Mouse (Mus musculus) hindbrain, embryonic 12.5 days (tissue): ENCODE results near the gene Ifit2. TPM values are rescaled to one million over a fixed set of nuclear protein-coding genes. Genes with fewer than 3 reads are reported as not detected.
"Not testable (repeated sequence)": the region's sequence is repeated elsewhere in the genome, so short reads cannot be mapped to it uniquely, and the experiment has no call there.

Experiments used
- ATAC-seq: fragments of 200-750 bp; cut with Nextera tagmentation; 2 replicates; pipeline ENCODE4 v1.8.0; 2017; ENCODE audit warnings: moderate TSS enrichment; ENCODE audit not compliant: low FRiP score
- H3K27ac ChIP-seq: fragments of 300-500 bp; sonication (generic); 2 replicates; pipeline ENCODE4 v1.5.1; 2016; ENCODE audit warnings: mild to moderate bottlenecking
- H3K27me3 ChIP-seq: fragments of 300-500 bp; sonication (generic); 2 replicates; pipeline ENCODE4 v1.6.1; 2016; ENCODE audit warnings: mild to moderate bottlenecking
- H3K36me3 ChIP-seq: fragments of 300-500 bp; sonication (generic); 2 replicates; pipeline ENCODE4 v1.6.1; 2016; ENCODE audit warnings: mild to moderate bottlenecking
- H3K4me1 ChIP-seq: fragments of 300-500 bp; sonication (generic); 2 replicates; pipeline ENCODE4 v1.6.1; 2016
- H3K4me2 ChIP-seq: fragments of 300-500 bp; sonication (generic); replicated peaks from 2 replicates; pipeline ENCODE4 v1.6.1; 2016; ENCODE audit warnings: mild to moderate bottlenecking
- H3K4me3 ChIP-seq: fragments of 300-500 bp; sonication (generic); 2 replicates; pipeline ENCODE4 v1.5.1; 2016; ENCODE audit warnings: mild to moderate bottlenecking
- H3K9ac ChIP-seq: fragments of 300-500 bp; sonication (generic); 2 replicates; pipeline ENCODE4 v1.6.1; 2016; ENCODE audit warnings: mild to moderate bottlenecking, moderate library complexity
- H3K9me3 ChIP-seq: fragments of 300-500 bp; sonication (generic); replicated peaks from 2 replicates; pipeline ENCODE4 v1.6.1; 2016; ENCODE audit warnings: mild to moderate bottlenecking
- WGBS: fragments of 180-500 bp; shearing (Covaris S2); methylation state at CpG from one replicate; pipeline ENCODE4 v1.1.7; 2016; 5-methylcytosine and 5-hydroxymethylcytosine counted together
- polyA plus RNA-seq: library from polyadenylated mRNA; unstranded; fragments of >200 nt; fragmentation: Nextera tagmentation; extraction: Ambion mirVana; gene quantifications from 2 replicates; pipeline ENCODE4 v1.2.1, GENCODE M21; 2016

The Ifit2 gene
- polyA plus RNA-seq, 1 experiment from 2014 or later = 4.2 TPM

GRCm38 (mm10) chr19:34553021-34553420 is 2.5 kb downstream of the Ifit2 start:
- Histone ChIP-seq H3K36me3 (no peaks in the 10 kb centered on the region), H3K4me1 (no peaks in the 10 kb centered on the region), H3K27me3 (no peaks in the 10 kb centered on the region), H3K9ac (no peak overlapping the region), H3K4me3 (no peak overlapping the region), H3K27ac (no peak overlapping the region), H3K4me2 (no peak overlapping the region), H3K9me3 (0 out of 2 replicates have a peak, but pooled peaks cover 2% of the 10 kb centered on the region)
- WGBS = 66% methylated on average over 6 of the region's 6 CpGs
- ATAC-seq = no peak

GRCm38 (mm10) chr19:34553522-34553921 is 3.0 kb downstream of the Ifit2 start:
- Histone ChIP-seq H3K9me3 (0 out of 2 replicates have a peak, but pooled peaks cover 2% of the 10 kb centered on the region), H3K9ac (no peak overlapping the region), H3K4me3 (no peak overlapping the region), H3K36me3 (no peaks in the 10 kb centered on the region), H3K27me3 (no peaks in the 10 kb centered on the region), H3K4me1 (no peaks in the 10 kb centered on the region), H3K27ac (no peak overlapping the region), H3K4me2 (no peak overlapping the region)
- ATAC-seq = no peak
- WGBS = 81% methylated on average over 3 of the region's 3 CpGs

GRCm38 (mm10) chr19:34554061-34554460 is 3.6 kb downstream of the Ifit2 start:
- no peak overlapping the region for H3K27ac ChIP-seq
- H3K9me3 ChIP-seq = 0 out of 2 replicates have a peak, but pooled peaks cover 2% of the 10 kb centered on the region
- H3K27me3 ChIP-seq = no peaks in the 10 kb centered on the region
- H3K9ac ChIP-seq = no peak overlapping the region
- H3K4me2 ChIP-seq = no peak overlapping the region
- no peak overlapping the region for H3K4me3 ChIP-seq
- ATAC-seq = no peak
- no peaks in the 10 kb centered on the region for H3K36me3 ChIP-seq
- H3K4me1 ChIP-seq = no peaks in the 10 kb centered on the region

GRCm38 (mm10) chr19:34556621-34557020 is 6.1 kb downstream of the Ifit2 start:
- WGBS = 82% methylated on average over 3 of the region's 3 CpGs
- no peak overlapping the region for H3K9ac ChIP-seq
- 0 out of 2 replicates have a peak, but pooled peaks cover 2% of the 10 kb centered on the region for H3K9me3 ChIP-seq
- no peak for ATAC-seq
- no peaks in the 10 kb centered on the region for H3K36me3 ChIP-seq
- H3K4me2 ChIP-seq = no peak overlapping the region
- H3K4me1 ChIP-seq = no peaks in the 10 kb centered on the region
- H3K27ac ChIP-seq = no peak overlapping the region
- H3K4me3 ChIP-seq = no peak overlapping the region
- no peaks in the 10 kb centered on the region for H3K27me3 ChIP-seq

GRCm38 (mm10) chr19:34562556-34562955 is 12.1 kb downstream of the Ifit2 start:
- Histone ChIP-seq H3K9me3 (no peaks in the 10 kb centered on the region), H3K27me3 (no peaks in the 10 kb centered on the region), H3K36me3 (no peaks in the 10 kb centered on the region), H3K4me2 (no peak overlapping the region), H3K4me1 (no peaks in the 10 kb centered on the region), H3K9ac (no peak overlapping the region), H3K4me3 (no peak overlapping the region), H3K27ac (no peak overlapping the region)
- ATAC-seq = no peak

GRCm38 (mm10) chr19:34566178-34566784 is 15.8 kb downstream of the Ifit2 start:
- H3K4me2 ChIP-seq = no peak overlapping the region
- no peaks in the 10 kb centered on the region for H3K36me3 ChIP-seq
- no peak overlapping the region for H3K4me3 ChIP-seq
- H3K9ac ChIP-seq = no peak overlapping the region
- no peaks in the 10 kb centered on the region for H3K27me3 ChIP-seq
- WGBS = 80% methylated on average over 1 of the region's 1 CpGs
- 0 out of 2 replicates have a peak, but pooled peaks cover 2% of the 10 kb centered on the region for H3K4me1 ChIP-seq
- no peaks in the 10 kb centered on the region for H3K9me3 ChIP-seq
- no peak overlapping the region for H3K27ac ChIP-seq
- no peak for ATAC-seq

GRCm38 (mm10) chr19:34568988-34569895 is 18.7 kb downstream of the Ifit2 start:
- no peak for ATAC-seq
- Histone ChIP-seq H3K27ac (no peak overlapping the region), H3K4me3 (no peak overlapping the region), H3K4me1 (0 out of 2 replicates have a peak, but pooled peaks cover 2% of the 10 kb centered on the region), H3K27me3 (no peaks in the 10 kb centered on the region), H3K9me3 (no peaks in the 10 kb centered on the region), H3K9ac (no peak overlapping the region), H3K36me3 (no peaks in the 10 kb centered on the region), H3K4me2 (no peak overlapping the region)
- WGBS = 77% methylated on average over 7 of the region's 7 CpGs

- no peak overlapping the region for H3K9ac ChIP-seq
- WGBS = 73% methylated on average over 4 of the region's 4 CpGs
- H3K4me3 ChIP-seq = no peak overlapping the region
- H3K27me3 ChIP-seq = no peaks in the 10 kb centered on the region
- no peak overlapping the region for H3K4me2 ChIP-seq
- H3K27ac ChIP-seq = no peak overlapping the region
- H3K4me1 ChIP-seq = 0 out of 2 replicates have a peak, but pooled peaks cover 2% of the 10 kb centered on the region
- no peak for ATAC-seq
- no peaks in the 10 kb centered on the region for H3K36me3 ChIP-seq
- H3K9me3 ChIP-seq = no peaks in the 10 kb centered on the region
Measured at GRCm38 (mm10) chr19:34569896-34570476, 19.5 kb downstream of the Ifit2 start.

GRCm38 (mm10) chr19:34571080-34571479 is 20.6 kb downstream of the Ifit2 start:
- ATAC-seq = no peak

GRCm38 (mm10) chr19:34573650-34574049 is 23.2 kb downstream of the Ifit2 start:
- no peak overlapping the region for H3K9ac ChIP-seq
- 0 out of 2 replicates have a peak, but pooled peaks cover 2% of the 10 kb centered on the region for H3K4me1 ChIP-seq
- no peak overlapping the region for H3K4me3 ChIP-seq
- H3K27me3 ChIP-seq = no peaks in the 10 kb centered on the region
- WGBS = 93% methylated on average over 5 of the region's 5 CpGs
- H3K9me3 ChIP-seq = no peaks in the 10 kb centered on the region
- ATAC-seq = no peak
- no peak overlapping the region for H3K4me2 ChIP-seq
- no peaks in the 10 kb centered on the region for H3K36me3 ChIP-seq
- H3K27ac ChIP-seq = no peak overlapping the region

More at GRCm38 (mm10) chr19:34571080-34571479, 20.6 kb downstream of the Ifit2 start:
- WGBS = 75% methylated on average over 1 of the region's 1 CpGs
- no peaks in the 10 kb centered on the region for H3K36me3 ChIP-seq
- H3K4me1 ChIP-seq = 0 out of 2 replicates have a peak, but pooled peaks cover 2% of the 10 kb centered on the region
- H3K27me3 ChIP-seq = no peaks in the 10 kb centered on the region
- no peak overlapping the region for H3K27ac ChIP-seq
- H3K4me2 ChIP-seq = no peak overlapping the region
- no peaks in the 10 kb centered on the region for H3K9me3 ChIP-seq
- H3K9ac ChIP-seq = no peak overlapping the region
- no peak overlapping the region for H3K4me3 ChIP-seq

GRCm38 (mm10) chr19:34577121-34577520 is 26.6 kb downstream of the Ifit2 start:
- H3K9me3 ChIP-seq = no peaks in the 10 kb centered on the region
- no peaks in the 10 kb centered on the region for H3K27me3 ChIP-seq
- H3K36me3 ChIP-seq = no peaks in the 10 kb centered on the region
- H3K4me2 ChIP-seq = no peak overlapping the region
- H3K9ac ChIP-seq = no peak overlapping the region
- no peak overlapping the region for H3K4me3 ChIP-seq
- WGBS = 66% methylated on average over 1 of the region's 1 CpGs
- H3K27ac ChIP-seq = no peak overlapping the region
- H3K4me1 ChIP-seq = no peaks in the 10 kb centered on the region
- no peak for ATAC-seq

GRCm38 (mm10) chr19:34582696-34583095 is 32.2 kb downstream of the Ifit2 start:
- not testable (repeated sequence) for H3K36me3 ChIP-seq, H3K9me3 ChIP-seq, H3K9ac ChIP-seq, H3K4me3 ChIP-seq, H3K27me3 ChIP-seq, H3K27ac ChIP-seq, H3K4me1 ChIP-seq, H3K4me2 ChIP-seq, ATAC-seq
- WGBS = 84% methylated on average over 2 of the region's 2 CpGs
